Mouse (Mus musculus) R1 (cell line): ENCODE data around the gene Msrb3.
A peak's percentile ranks its signal among the peaks of the same experiment; 100 is the strongest.

Source experiments
- DNase-seq: peaks from one replicate; pipeline ENCODE4 v3.0.0-alpha.2; 2018; ENCODE audit warnings: low read depth, low spot score

The Msrb3 gene

GRCm38 (mm10) chr10:120810832-120811571, 87.9 kb downstream of the Msrb3 start:
- no peak for DNase-seq

GRCm38 (mm10) chr10:120810053-120810696, 88.7 kb downstream of the Msrb3 start:
- no peak for DNase-seq

GRCm38 (mm10) chr10:120808167-120808566, 90.7 kb downstream of the Msrb3 start:
- no peak for DNase-seq

DNA sequence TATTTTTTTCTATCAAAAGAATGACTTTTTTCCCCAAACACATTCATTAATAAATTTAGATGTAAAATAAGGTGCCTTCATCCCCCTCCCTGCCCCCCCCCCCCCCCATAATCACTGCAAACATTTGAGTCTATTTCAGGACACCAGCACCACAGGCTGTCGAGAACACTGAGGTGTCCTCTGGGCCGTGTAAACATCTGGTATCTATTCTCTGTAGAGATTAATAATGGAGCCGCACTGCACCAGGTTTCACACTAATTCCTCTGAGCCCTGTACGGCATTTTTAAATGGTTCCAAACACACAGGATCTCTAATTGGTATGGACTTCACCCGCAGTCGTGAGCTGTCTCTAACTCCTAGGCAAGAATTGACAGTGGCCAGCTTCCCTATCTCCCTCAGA, 97.8 kb downstream of the Msrb3 start:
- DNase-seq, result no peak

DNA sequence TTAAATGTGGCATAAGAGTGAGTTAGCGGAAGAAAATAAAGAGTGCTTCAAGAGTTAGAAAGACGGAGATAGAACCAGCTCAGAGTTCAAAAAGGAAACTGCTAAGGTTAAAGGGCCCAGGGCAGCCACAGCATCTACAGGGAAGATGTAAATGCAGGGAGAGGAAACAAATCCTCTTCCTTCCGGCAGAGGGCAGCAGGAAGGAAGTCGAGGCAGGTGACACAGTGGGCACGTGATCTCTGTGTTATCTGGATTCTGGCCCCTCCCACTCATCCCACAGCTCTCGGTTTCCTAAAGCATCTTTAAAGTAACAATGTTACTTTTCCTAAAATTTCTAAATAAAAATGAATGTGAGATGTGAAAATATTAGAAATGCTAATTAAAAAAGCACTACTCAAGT, 99.4 kb downstream of the Msrb3 start:
- peak; percentile 86 for DNase-seq

DNA sequence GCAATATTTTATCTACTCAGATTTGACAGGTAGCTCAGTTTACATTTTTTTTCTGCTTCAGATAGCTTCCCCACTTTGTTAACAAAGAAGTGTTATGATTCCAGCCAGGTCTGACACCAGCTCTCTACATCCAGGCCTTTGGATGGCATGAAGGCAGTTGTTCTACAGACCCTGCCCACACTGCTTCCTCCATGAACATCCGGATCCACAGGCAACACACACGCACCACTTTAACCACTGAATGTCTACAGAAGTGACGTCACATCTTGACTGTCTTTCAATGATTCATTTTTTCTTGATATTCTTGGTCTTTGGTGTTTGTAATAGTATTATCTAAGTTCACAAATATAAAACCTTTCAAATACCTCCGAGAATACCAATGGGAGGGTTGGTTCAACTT, 102.2 kb downstream of the Msrb3 start:
- no peak for DNase-seq

- DNase-seq, result no peak
Measured at GRCm38 (mm10) chr10:120794391-120794817, 104.5 kb downstream of the Msrb3 start.

GRCm38 (mm10) chr10:120792191-120792765, 106.6 kb downstream of the Msrb3 start:
- no peak for DNase-seq

GRCm38 (mm10) chr10:120791438-120791837, 107.5 kb downstream of the Msrb3 start:
- DNase-seq, result no peak

DNA sequence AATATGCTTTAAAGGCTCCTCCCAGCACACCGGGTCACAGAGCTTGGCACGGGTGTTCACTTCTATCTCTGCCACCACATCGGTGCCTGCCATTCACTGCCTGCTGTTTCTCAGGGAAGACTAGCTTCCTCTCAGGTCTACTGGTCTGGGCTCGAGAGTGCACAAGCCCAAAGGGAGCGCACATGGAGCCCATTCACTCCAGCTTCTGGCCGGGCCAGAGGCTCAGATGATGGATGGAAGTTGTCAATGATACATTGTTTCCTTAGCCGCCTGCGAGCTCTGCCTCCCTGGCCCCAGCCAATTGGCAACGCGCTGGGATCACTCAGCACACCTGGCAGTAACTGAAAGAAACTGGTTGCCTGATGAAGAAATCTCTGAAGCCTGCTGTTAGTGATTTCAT, 111.7 kb downstream of the Msrb3 start:
- DNase-seq, result no peak

DNA sequence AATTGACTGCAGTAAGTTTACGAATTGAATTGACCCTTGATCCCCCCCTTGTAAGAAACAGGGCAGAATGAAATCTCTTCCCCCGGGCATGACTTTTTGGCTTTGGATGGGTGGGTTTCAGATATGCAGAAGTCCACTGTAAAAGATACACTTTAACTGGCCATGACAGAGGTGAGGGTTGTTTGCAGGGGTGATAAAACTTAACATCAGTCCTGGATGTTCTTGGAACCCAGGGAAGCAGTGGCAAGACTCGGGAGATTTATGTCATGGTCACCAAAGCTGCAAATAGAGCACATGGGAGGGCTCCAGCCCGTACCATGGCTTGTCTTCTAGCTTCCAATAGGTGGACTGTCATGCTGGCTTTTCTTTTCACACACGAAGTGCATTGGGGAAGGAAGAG, 114.4 kb downstream of the Msrb3 start:
- no peak for DNase-seq

DNA sequence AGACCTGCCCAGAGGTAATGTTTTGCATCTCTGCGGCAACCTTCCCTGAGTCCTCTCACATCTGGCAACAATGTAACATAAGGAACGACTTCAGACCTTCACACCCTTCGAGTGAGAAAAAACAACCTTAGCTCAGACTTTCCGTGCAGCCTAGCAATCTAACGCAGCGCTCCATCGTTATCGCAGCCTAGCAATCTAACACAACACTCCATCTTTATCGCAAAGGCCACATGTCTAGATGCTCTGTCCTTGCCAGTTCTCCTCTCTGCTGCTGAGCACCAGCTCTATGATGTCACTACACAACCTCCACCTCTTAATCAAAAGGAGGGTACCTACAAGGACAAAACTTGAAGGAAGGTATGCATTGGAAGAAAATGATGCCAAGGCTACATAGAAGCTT, 115.5 kb downstream of the Msrb3 start:
- DNase-seq, result no peak

DNA sequence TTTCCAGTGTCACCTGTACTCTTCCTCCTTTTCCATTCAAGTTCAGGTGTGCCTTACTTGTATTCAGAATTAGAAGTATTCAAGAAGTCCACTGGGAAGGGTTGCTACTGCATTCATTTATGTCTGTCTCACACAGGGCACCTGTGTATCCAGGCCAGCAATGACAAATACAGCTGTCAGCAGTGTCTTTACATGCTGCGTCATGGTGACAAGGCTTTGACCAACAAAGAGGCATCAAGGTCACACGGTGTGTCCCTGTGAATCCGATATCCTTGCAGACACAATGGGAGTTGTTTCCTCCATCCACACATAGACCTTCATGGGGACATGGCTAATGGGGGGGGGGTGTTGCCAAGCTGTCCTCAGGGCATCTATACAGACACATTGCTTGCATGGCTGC, 121.4 kb downstream of the Msrb3 start:
- peak; percentile 18 for DNase-seq

GRCm38 (mm10) chr10:120775361-120775760, 123.5 kb downstream of the Msrb3 start:
- DNase-seq, result no peak

GRCm38 (mm10) chr10:120767418-120767817, 131.5 kb downstream of the Msrb3 start:
- no peak for DNase-seq

- peak; percentile 78 for DNase-seq
Measured at GRCm38 (mm10) chr10:120765398-120765797, 133.5 kb downstream of the Msrb3 start.

GRCm38 (mm10) chr10:120763656-120764466, 135.0 kb downstream of the Msrb3 start:
- DNase-seq, result no peak

GRCm38 (mm10) chr10:120762958-120763357, 135.9 kb downstream of the Msrb3 start:
- DNase-seq, result peak; percentile 53

- DNase-seq, result no peak
Measured at GRCm38 (mm10) chr10:120760679-120761078, 138.2 kb downstream of the Msrb3 start.

- DNase-seq, result no peak
Measured at GRCm38 (mm10) chr10:120759883-120760282, 139.0 kb downstream of the Msrb3 start.

- DNase-seq, result no peak
Measured at GRCm38 (mm10) chr10:120752454-120752853, 146.4 kb downstream of the Msrb3 start.

GRCm38 (mm10) chr10:120751821-120752261, 147.1 kb downstream of the Msrb3 start:
- peak; percentile 36 for DNase-seq
